Mouse (Mus musculus) liver, embryonic 12.5 days (tissue): ENCODE data around the gene Tjp1. TPM values are rescaled to one million over a fixed set of nuclear protein-coding genes. Genes with fewer than 3 reads are reported as not detected.

Experiments used
- ATAC-seq: fragments of 200-750 bp; cut with Nextera tagmentation; 2 replicates; pipeline ENCODE4 v1.8.0; 2017; ENCODE audit warnings: moderate number of reproducible peaks, mild to moderate bottlenecking, moderate library complexity
- H3K27ac ChIP-seq: fragments of 300-500 bp; sonication (generic); 2 replicates; pipeline ENCODE4 v1.5.1; 2016; ENCODE audit warnings: mild to moderate bottlenecking
- H3K27me3 ChIP-seq: fragments of 300-500 bp; sonication (generic); replicated peaks from 2 replicates; pipeline ENCODE4 v1.6.1; 2016; ENCODE audit warnings: mild to moderate bottlenecking, moderate library complexity
- H3K36me3 ChIP-seq: fragments of 300-500 bp; sonication (generic); 2 replicates; pipeline ENCODE4 v1.6.1; 2016; ENCODE audit warnings: mild to moderate bottlenecking, moderate library complexity
- H3K4me1 ChIP-seq: fragments of 300-500 bp; sonication (generic); 2 replicates; pipeline ENCODE4 v1.6.1; 2016
- H3K4me2 ChIP-seq: fragments of 300-500 bp; sonication (generic); 2 replicates; pipeline ENCODE4 v1.6.1; 2016; ENCODE audit warnings: mild to moderate bottlenecking, moderate library complexity
- H3K4me3 ChIP-seq: fragments of 300-500 bp; sonication (generic); 2 replicates; pipeline ENCODE4 v1.5.1; 2016; ENCODE audit warnings: mild to moderate bottlenecking, moderate library complexity
- H3K9ac ChIP-seq: fragments of 300-500 bp; sonication (generic); 2 replicates; pipeline ENCODE4 v1.6.1; 2016; ENCODE audit warnings: mild to moderate bottlenecking, moderate library complexity
- H3K9me3 ChIP-seq: fragments of 300-500 bp; sonication (generic); replicated peaks from 2 replicates; pipeline ENCODE4 v1.6.1; 2016; ENCODE audit warnings: mild to moderate bottlenecking, moderate library complexity
- WGBS: fragments of 180-500 bp; shearing (Covaris S2); methylation state at CpG from one replicate; pipeline ENCODE4 v1.1.7; 2016; ENCODE audit not compliant: insufficient replicate concordance; 5-methylcytosine and 5-hydroxymethylcytosine counted together
- polyA plus RNA-seq: library from polyadenylated mRNA; unstranded; fragments of >200 nt; fragmentation: Nextera tagmentation; extraction: Ambion mirVana; gene quantifications from 2 replicates; pipeline ENCODE4 v1.2.1, GENCODE M21; 2016

Tjp1 gene
- polyA plus RNA-seq, 1 experiment from 2014 or later: 7.0 TPM

DNA sequence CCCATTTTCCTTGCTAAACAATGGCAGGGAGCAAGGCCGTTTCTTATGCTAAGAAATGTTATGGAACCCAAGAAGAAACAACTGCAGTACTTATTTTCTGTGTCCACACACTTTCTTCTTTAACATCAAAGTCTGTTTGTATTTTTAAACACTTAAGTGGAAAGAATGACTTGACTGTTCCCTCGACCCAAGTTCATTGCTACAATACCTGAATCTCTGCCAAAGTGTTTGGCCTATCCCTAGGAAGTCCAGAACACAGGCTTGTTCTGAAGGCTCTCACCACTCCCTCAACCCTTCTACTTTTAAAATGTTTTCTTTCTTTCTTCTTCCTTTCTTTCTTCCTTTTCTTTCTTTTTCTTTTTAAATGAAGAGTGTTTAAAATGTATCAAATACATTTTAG is 71.5 kb downstream of the Tjp1 start:
- ATAC-seq: no peak
- no peak overlapping the region for H3K4me2 ChIP-seq
- no peaks in the 10 kb centered on the region for H3K9me3 ChIP-seq
- no peaks in the 10 kb centered on the region for H3K4me1 ChIP-seq
- H3K4me3 ChIP-seq: no peak overlapping the region
- no peaks in the 10 kb centered on the region for H3K36me3 ChIP-seq
- 40% methylated on average over 2 of the region's 2 CpGs for WGBS
- H3K9ac ChIP-seq: no peak overlapping the region
- H3K27me3 ChIP-seq: no peaks in the 10 kb centered on the region
- H3K27ac ChIP-seq: no peak overlapping the region

DNA sequence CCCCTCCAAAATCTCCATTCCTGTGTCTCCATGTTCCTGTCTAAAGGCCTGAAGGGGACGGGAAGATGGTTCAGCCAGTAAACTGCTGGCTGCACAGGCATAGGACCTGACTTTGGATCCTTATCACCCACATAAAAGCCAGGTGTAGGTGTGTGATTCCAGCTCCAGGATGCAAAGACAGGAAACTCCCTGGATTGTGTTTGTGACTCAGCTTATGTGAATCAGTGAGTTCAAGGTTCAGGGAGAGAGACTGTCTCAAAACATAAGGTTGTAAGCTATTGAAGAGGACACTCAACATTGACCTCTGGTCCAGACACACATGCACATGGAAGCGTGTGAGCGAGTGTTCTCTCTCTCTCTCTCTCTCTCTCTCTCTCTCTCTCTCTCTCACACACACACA is 72.4 kb downstream of the Tjp1 start:
- Histone ChIP-seq H3K4me1 (no peaks in the 10 kb centered on the region), H3K4me2 (no peak overlapping the region), H3K9ac (no peak overlapping the region), H3K36me3 (no peaks in the 10 kb centered on the region), H3K27ac (no peak overlapping the region), H3K27me3 (no peaks in the 10 kb centered on the region), H3K9me3 (no peaks in the 10 kb centered on the region), H3K4me3 (no peak overlapping the region)
- WGBS: 67% methylated on average over 3 of the region's 3 CpGs
- ATAC-seq: no peak

DNA sequence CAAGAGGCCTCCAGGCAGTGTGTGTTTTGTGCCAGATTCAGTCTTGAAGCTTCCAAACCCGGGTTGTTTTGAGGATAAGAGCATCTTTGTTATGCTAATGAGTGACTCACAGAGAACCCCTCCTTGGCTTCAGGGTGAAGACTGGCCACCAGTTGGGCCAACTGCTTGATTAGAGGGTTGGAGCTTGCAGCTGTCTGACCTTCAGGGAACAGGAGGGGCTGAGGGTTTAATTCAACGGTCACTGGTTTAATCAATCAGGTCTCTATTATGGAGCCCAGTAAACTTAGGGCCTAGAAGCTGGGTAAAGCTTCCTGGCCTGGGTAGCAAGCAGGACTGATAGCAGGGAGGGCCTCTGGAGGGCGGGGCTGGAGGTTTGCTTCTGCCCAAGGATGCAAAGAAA is 73.3 kb downstream of the Tjp1 start:
- no peak for ATAC-seq
- no peaks in the 10 kb centered on the region for H3K36me3 ChIP-seq
- H3K4me2 ChIP-seq: no peak overlapping the region
- no peaks in the 10 kb centered on the region for H3K9me3 ChIP-seq
- H3K4me1 ChIP-seq: no peaks in the 10 kb centered on the region
- H3K4me3 ChIP-seq: no peak overlapping the region
- H3K9ac ChIP-seq: no peak overlapping the region
- no peak overlapping the region for H3K27ac ChIP-seq
- 30% methylated on average over 3 of the region's 3 CpGs for WGBS
- no peaks in the 10 kb centered on the region for H3K27me3 ChIP-seq

DNA sequence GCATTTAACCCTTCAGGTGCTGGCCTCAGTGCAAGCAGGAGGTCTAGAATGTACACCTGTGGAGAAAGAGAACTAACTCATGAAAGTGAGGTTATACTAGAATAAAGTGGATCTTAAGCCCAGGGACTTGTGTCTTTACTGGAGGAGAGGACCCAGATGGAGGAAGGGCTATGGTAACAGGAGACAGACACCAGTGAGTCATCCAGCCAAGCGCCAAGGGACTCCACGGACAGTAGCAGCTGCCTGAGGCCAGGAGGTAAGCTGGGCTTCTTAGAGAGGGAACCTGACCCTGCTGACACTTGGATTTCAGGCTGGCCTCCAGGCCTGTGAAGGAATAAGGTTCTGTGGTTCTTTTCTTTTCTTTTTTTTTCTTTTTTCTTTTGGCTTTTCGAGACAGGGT is 75.3 kb downstream of the Tjp1 start:
- ATAC-seq: no peak
- Histone ChIP-seq H3K36me3 (no peaks in the 10 kb centered on the region), H3K4me1 (no peaks in the 10 kb centered on the region), H3K4me2 (no peak overlapping the region), H3K27me3 (no peaks in the 10 kb centered on the region), H3K9ac (no peak overlapping the region), H3K9me3 (no peaks in the 10 kb centered on the region), H3K27ac (no peak overlapping the region), H3K4me3 (no peak overlapping the region)
- WGBS: 48% methylated on average over 3 of the region's 3 CpGs

DNA sequence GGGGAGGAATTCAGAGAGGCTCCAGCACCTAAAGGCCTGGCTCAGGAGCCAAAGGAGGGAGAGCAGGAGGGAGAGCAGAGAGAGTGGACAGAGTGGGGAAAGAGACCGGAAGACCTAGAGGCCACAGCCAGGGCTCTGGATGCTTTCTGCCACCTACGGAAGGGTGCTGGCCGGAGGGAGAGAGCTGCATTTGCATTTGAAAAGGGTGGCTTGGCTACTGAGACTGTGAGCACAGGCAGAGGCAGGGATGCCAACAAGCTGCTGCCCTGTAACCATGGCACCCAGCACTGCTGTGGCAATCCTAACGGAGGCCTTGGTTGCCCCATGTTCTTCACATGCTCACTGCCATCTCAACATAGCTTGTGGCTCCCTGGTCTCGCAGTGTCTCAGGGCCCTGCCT is 77.4 kb downstream of the Tjp1 start:
- WGBS: 66% methylated on average over 5 of the region's 5 CpGs
- no peaks in the 10 kb centered on the region for H3K36me3 ChIP-seq
- no peaks in the 10 kb centered on the region for H3K4me1 ChIP-seq
- no peaks in the 10 kb centered on the region for H3K27me3 ChIP-seq
- no peak overlapping the region for H3K9ac ChIP-seq
- H3K27ac ChIP-seq: no peak overlapping the region
- no peak for ATAC-seq
- H3K4me3 ChIP-seq: no peak overlapping the region
- H3K9me3 ChIP-seq: no peaks in the 10 kb centered on the region
- H3K4me2 ChIP-seq: no peak overlapping the region

DNA sequence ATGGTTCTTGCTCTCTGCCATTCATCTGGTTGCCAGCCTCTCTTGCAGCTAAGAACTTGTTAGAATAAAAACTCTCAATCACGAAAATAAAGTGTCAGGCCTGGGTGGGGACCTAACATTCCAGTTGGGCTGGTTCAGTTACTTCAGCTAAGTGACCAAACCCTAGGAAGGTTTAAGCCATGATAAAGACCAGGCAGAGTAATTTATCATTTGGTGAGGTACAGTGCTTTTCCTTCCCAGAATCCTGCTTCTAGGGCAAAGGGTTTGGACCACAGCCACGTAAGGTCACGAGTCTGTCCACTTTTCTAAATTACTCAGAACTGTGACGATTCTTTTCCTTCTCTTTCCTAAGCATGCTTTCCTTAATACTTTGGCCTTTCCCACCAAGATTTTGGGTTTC is 86.1 kb downstream of the Tjp1 start:
- Histone ChIP-seq H3K9me3 (no peaks in the 10 kb centered on the region), H3K27me3 (no peaks in the 10 kb centered on the region), H3K9ac (no peak overlapping the region), H3K4me2 (no peak overlapping the region), H3K27ac (no peak overlapping the region), H3K4me1 (no peaks in the 10 kb centered on the region), H3K4me3 (no peak overlapping the region), H3K36me3 (no peaks in the 10 kb centered on the region)
- no peak for ATAC-seq
- 65% methylated on average over 4 of the region's 4 CpGs for WGBS

DNA sequence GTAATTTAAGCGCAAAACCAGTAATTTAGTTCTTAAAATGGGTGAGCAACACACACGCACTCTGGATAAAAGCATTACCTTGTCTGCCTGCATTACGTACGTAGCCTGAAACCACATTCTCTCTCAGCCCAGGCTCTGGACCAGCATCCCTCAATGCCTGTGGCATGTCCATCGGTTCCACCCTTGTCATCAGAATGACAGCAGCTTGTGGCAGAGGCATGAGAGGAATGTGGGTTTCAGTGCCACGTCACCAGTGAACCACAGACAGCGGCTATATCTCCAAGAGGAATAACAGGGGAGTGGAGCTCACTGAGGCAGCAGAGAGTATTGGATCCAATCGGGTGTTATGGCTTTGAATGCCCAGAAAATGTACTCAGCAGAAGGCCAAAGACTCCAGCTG is 88.1 kb downstream of the Tjp1 start:
- no peaks in the 10 kb centered on the region for H3K4me1 ChIP-seq
- no peaks in the 10 kb centered on the region for H3K9me3 ChIP-seq
- no peak overlapping the region for H3K27ac ChIP-seq
- no peaks in the 10 kb centered on the region for H3K27me3 ChIP-seq
- H3K9ac ChIP-seq: no peak overlapping the region
- ATAC-seq: no peak
- H3K4me3 ChIP-seq: no peak overlapping the region
- 68% methylated on average over 8 of the region's 8 CpGs for WGBS
- no peak overlapping the region for H3K4me2 ChIP-seq
- H3K36me3 ChIP-seq: no peaks in the 10 kb centered on the region

DNA sequence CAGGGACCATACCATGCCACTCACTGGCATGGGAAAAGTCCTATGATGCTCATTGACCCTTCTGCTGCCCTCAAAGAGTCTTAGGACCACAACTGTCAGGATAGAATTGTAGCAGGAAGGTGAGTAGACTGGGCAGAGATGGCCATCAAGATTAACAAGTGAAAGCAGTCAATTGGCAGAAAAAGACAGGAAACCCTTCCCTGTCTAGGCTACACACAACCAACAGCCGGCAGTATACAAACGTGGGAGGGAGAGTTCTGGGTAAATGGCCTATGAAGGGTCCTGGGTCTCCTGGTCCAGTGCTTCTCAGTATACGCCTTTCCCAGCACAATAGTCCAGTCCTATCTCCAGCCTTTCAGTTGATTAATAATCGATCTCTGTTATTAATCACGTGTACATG is 89.4 kb downstream of the Tjp1 start:
- H3K9me3 ChIP-seq: no peaks in the 10 kb centered on the region
- no peaks in the 10 kb centered on the region for H3K27me3 ChIP-seq
- no peak overlapping the region for H3K27ac ChIP-seq
- no peaks in the 10 kb centered on the region for H3K4me1 ChIP-seq
- H3K4me3 ChIP-seq: no peak overlapping the region
- no peaks in the 10 kb centered on the region for H3K36me3 ChIP-seq
- no peak overlapping the region for H3K4me2 ChIP-seq
- WGBS: 61% methylated on average over 5 of the region's 5 CpGs
- no peak for ATAC-seq
- H3K9ac ChIP-seq: no peak overlapping the region

DNA sequence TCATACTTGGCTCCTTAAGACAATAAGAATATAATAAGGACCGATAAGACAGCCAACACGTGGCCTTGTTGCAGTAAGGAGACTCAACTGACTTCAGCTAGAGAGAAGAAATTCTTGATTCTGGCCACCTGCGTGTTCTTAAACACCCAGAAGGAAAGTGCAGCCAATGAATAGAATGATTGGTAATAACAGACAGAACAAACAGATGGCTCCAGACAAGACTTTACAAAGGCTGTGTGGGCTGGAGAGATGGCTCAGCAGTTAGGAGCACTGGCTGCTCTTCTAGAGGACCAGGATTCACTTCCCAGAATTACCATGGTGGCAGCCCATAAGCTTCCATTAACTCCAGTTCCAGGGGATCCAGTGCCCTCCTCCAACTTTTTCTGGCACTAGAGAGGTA is 90.7 kb downstream of the Tjp1 start:
- WGBS: 71% methylated on average over 3 of the region's 3 CpGs
- Histone ChIP-seq H3K36me3 (no peaks in the 10 kb centered on the region), H3K27ac (no peak overlapping the region), H3K4me2 (no peak overlapping the region), H3K4me1 (no peaks in the 10 kb centered on the region), H3K4me3 (no peak overlapping the region), H3K9me3 (no peaks in the 10 kb centered on the region), H3K9ac (no peak overlapping the region), H3K27me3 (no peaks in the 10 kb centered on the region)
- ATAC-seq: no peak

DNA sequence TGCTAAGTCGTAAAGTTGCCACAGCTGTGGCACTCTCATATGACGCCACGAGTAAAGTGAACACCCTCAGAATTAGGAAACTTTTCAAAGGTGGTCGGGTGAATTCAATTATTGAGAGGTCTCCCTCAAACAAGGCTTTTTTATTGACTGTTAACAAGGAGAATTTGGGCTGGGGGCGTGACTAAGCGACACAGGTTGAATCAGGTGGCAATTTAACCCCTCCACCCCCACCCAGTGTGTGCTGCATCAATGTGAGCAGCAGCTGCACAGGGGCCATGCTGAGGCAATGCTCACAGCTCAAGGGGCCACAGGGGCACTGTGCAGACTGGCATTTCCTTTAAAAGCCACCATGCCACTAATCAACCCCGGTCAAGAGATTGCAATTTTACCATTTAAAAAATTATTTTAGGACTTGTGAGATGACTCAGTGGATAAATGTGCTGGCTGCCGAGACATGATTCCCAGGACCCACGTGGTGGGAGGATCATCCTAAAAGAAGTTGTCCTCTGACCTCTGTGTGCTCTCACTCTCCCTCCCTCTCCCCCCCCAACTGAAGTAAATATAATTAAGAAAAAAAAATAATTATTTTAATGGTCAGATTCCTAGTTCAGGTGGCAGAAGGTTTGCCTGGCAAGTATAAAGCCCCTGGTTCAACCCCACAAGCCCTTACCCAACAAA is 96.4 kb downstream of the Tjp1 start:
- Histone ChIP-seq H3K36me3 (no peaks in the 10 kb centered on the region), H3K27me3 (peaks cover 5% of the 10 kb centered on the region), H3K9ac (no peak overlapping the region), H3K4me3 (no peak overlapping the region), H3K4me1 (no peaks in the 10 kb centered on the region), H3K27ac (no peak overlapping the region), H3K9me3 (no peaks in the 10 kb centered on the region), H3K4me2 (no peak overlapping the region)
- WGBS: 44% methylated on average over 9 of the region's 9 CpGs
- no peak for ATAC-seq

DNA sequence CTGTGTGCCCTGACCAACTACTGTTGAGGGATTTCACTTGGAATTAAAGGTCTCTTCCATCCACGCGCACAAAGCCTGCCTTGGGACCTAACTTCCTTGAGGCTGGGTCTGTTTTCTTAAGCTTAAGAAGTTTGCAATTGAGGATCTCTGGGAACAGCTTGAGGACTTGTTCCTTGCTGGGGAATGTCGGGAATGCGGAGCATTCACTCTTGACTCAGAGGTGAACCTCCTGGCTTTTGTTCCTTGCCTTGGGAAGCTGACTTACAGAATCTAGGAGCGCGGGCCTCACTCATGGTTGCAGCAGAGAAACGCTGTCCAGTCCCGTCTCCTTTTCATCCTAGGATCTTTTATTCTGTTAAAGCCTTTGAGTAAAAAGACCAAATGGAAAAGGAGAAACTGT is 97.2 kb downstream of the Tjp1 start:
- Histone ChIP-seq H3K9ac (no peak overlapping the region), H3K4me3 (no peak overlapping the region), H3K27ac (no peak overlapping the region), H3K9me3 (no peaks in the 10 kb centered on the region), H3K27me3 (peaks cover 5% of the 10 kb centered on the region), H3K4me2 (no peak overlapping the region), H3K4me1 (no peaks in the 10 kb centered on the region), H3K36me3 (no peaks in the 10 kb centered on the region)
- no peak for ATAC-seq
- 32% methylated on average over 8 of the region's 8 CpGs for WGBS

DNA sequence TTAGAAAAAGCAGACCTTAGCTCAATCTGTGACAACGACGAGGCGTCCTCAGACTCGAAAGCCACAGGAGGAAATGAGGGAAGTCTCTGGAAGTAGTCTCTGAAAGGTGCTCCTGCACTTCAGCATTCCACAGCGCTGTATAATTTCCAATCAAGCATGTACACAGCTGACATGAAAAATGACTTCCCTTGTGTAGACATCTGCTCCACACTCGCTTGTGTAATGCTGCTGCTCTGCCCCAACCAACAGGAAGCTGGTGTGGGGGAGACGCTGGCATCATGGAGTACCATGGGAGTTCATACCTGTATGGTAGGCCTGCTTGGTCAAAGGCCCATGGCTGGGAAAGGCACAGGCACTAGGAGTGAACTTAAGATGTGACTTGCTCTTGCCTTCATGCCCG is 103.1 kb downstream of the Tjp1 start:
- Histone ChIP-seq H3K4me3 (no peak overlapping the region), H3K27ac (no peak overlapping the region), H3K9ac (no peak overlapping the region), H3K27me3 (no peaks in the 10 kb centered on the region), H3K36me3 (no peaks in the 10 kb centered on the region), H3K4me2 (no peak overlapping the region), H3K4me1 (peaks cover 10% of the 10 kb centered on the region; the same call in 1 of the 2 replicates), H3K9me3 (no peaks in the 10 kb centered on the region)
- ATAC-seq: no peak
- WGBS: 42% methylated on average over 8 of the region's 8 CpGs

DNA sequence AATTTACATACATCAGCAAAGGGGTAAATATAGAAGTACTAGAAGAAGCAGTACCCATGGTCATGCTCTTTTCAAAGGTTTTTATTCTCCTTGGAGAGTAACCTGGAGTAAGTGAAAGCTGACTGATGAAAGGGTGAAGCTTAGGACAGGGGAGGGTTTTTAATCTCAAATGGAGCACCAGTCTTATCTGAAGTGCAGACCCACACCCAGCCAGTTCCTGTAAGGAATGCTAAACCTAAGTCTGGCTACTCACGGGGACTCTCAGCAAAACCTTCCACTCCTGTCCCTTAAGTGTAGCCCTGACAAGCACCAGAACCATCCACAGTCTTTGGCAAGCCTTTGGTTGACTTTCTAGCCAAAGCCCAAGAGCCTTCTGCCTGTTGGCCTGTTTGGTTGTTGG is 105.1 kb downstream of the Tjp1 start:
- WGBS: 19% methylated on average over 1 of the region's 1 CpGs
- no peak overlapping the region for H3K4me2 ChIP-seq
- H3K36me3 ChIP-seq: no peaks in the 10 kb centered on the region
- H3K4me1 ChIP-seq: peaks cover 12% of the 10 kb centered on the region
- H3K9ac ChIP-seq: no peak overlapping the region
- no peak for ATAC-seq
- H3K27ac ChIP-seq: no peak overlapping the region
- H3K4me3 ChIP-seq: no peak overlapping the region
- no peaks in the 10 kb centered on the region for H3K9me3 ChIP-seq
- H3K27me3 ChIP-seq: no peaks in the 10 kb centered on the region; the same call in 1 of the 2 replicates
